Mouse (Mus musculus) spleen, adult 10 weeks (tissue): ENCODE results near the gene Eloa. TPM values are rescaled to one million over a fixed set of nuclear protein-coding genes. Genes with fewer than 3 reads are reported as not detected.

Experiments
- polyA plus RNA-seq: library from polyadenylated mRNA; stranded (reverse); fragments of 350-450 nt; fragmentation: Illumina TruSeq; extraction: RNeasy Lipid Tissue Mini Kit (QIAGEN cat#74804); gene quantifications from one replicate; pipeline ENCODE4 v1.2.3, GENCODE M21; 2015; ENCODE audit warnings: low replicate concordance; ENCODE audit not compliant: insufficient read depth

The Eloa gene
- 43.3 TPM for polyA plus RNA-seq

GRCm38 (mm10) chr4:136021549-136022047 is at the start of gene Eloa:
TSS of gene Eloa (minus strand) at chr4:136021763.

GRCm38 (mm10) chr4:136053247-136053596 is 31.7 kb upstream of the Eloa start, which contains the start of gene Rpl11:
TSS of gene Rpl11 (minus strand) at chr4:136053428.

GRCm38 (mm10) chr4:135986943-135987710 is 34.4 kb downstream of the Eloa start, which contains the start of gene Pithd1:
TSS of gene Pithd1 (minus strand) at chr4:135987264.

GRCm38 (mm10) chr4:135972556-135972906 is 49.0 kb downstream of the Eloa start, which contains the start of gene Lypla2:
TSS of gene Lypla2 (minus strand) at chr4:135972626.

GRCm38 (mm10) chr4:135963457-135964193 is 57.9 kb downstream of the Eloa start, which contains the start of gene Gale:
TSS of gene Gale (plus strand) at chr4:135963727.

Other genes with a start within 250 kb of the Eloa start
- 261 TPM for gene Srsf10, start 166.0 kb downstream of the Eloa start, polyA plus RNA-seq
- gene Pnrc2, start 147.9 kb downstream of the Eloa start, polyA plus RNA-seq, result 314 TPM
- gene Cnr2, start 126.4 kb downstream of the Eloa start, polyA plus RNA-seq, result 67.7 TPM
- 265 TPM for gene Fuca1, start 101.0 kb downstream of the Eloa start, polyA plus RNA-seq
- gene Hmgcl, start 75.3 kb downstream of the Eloa start, polyA plus RNA-seq, result 36.8 TPM
- gene Gale, start 58.0 kb downstream of the Eloa start, polyA plus RNA-seq, result 2.2 TPM
- 26.6 TPM for gene Lypla2, start 49.1 kb downstream of the Eloa start, polyA plus RNA-seq
- gene Pithd1, start 34.5 kb downstream of the Eloa start, polyA plus RNA-seq, result 35.9 TPM
- 1,743 TPM for gene Rpl11, start 31.7 kb upstream of the Eloa start, polyA plus RNA-seq
- 16.3 TPM for gene Id3, start 121.7 kb upstream of the Eloa start, polyA plus RNA-seq
- gene E2f2, start 150.6 kb upstream of the Eloa start, polyA plus RNA-seq, result 33.0 TPM
- gene Asap3, start 184.6 kb upstream of the Eloa start, polyA plus RNA-seq, result 1.0 TPM
- 1.7 TPM for gene Tcea3, start 226.0 kb upstream of the Eloa start, polyA plus RNA-seq